Mouse (Mus musculus) lung, postnatal 14 days (tissue): ENCODE measurements at regions not wholly inside any gene's neighbourhood (a gene's known extent, or its start where the extent isn't known, plus 50 kb on each side); places are given as distances from the start of the nearest gene placed in this dataset.

Experiments used
- DNase-seq: peaks from one replicate; pipeline ENCODE4 v3.0.0; 2021

GRCm38 (mm10) chr1:151263372-151263771 lies 53.4 kb downstream of the Gm47996 start:
- DNase-seq = no peak

GRCm38 (mm10) chr1:151263830-151264229 lies 53.9 kb downstream of the Gm47996 start:
- DNase-seq = no peak

GRCm38 (mm10) chr1:151264789-151265188 lies 54.9 kb downstream of the Gm47996 start:
- DNase-seq = no peak

GRCm38 (mm10) chr1:151265590-151265989 lies 55.7 kb downstream of the Gm47996 start:
- DNase-seq = no peak

GRCm38 (mm10) chr1:151266703-151267102 lies 56.8 kb downstream of the Gm47996 start:
- DNase-seq = no peak

- DNase-seq = no peak
These were observed 60.8 kb downstream of the Gm47996 start for GRCm38 (mm10) chr1:151270691-151271090.

GRCm38 (mm10) chr1:151274306-151274705 lies 64.4 kb downstream of the Gm47996 start:
- DNase-seq = no peak

- DNase-seq = no peak
These were observed 65.7 kb downstream of the Gm47996 start for GRCm38 (mm10) chr1:151275581-151275980.

GRCm38 (mm10) chr1:151279955-151280354 lies 64.3 kb upstream of the Ivns1abp start:
- no peak for DNase-seq

GRCm38 (mm10) chr1:151285045-151285444 lies 59.2 kb upstream of the Ivns1abp start:
- no peak for DNase-seq

GRCm38 (mm10) chr1:151287451-151287850 lies 56.8 kb upstream of the Ivns1abp start:
- DNase-seq = peak; percentile 65

GRCm38 (mm10) chr1:151289061-151289460 lies 55.2 kb upstream of the Ivns1abp start:
- no peak for DNase-seq

- DNase-seq = no peak
These were observed 54.6 kb upstream of the Ivns1abp start for GRCm38 (mm10) chr1:151289493-151290258.

GRCm38 (mm10) chr1:151293311-151294050 lies 50.8 kb upstream of the Ivns1abp start:
- DNase-seq = no peak
